Mouse (Mus musculus): Measurements from ENCODE around the gene Dennd4c. TPM values are rescaled to one million over a fixed set of nuclear protein-coding genes. Genes with fewer than 3 reads are reported as not detected.

Gene Dennd4c
- polyA plus RNA-seq, 1 experiment from 2014 or later = 5.8 TPM

DNA sequence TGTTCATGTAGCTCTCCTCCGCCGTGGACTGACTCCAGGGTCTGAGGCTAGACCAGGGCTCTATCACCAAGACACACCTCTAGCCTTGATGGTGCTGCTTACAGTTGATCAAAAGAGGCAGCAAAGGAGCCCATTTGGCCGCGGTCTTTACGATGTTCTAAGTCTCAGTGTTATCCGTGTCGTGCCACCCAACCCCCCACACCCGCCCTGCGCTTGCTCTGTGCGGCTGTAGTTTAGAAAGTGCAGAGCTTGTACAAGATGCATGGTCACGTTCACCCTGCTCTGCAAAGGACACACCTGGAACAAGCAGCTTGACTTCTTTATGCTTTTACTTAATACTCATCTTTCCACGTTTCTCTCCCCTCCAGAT lies 137.4 kb downstream of the Dennd4c start:
- no peaks in the 10 kb centered on the region for H3K36me3 ChIP-seq (ENCODE audit: control insufficient read depth, insufficient read depth, low read length)
- H3K4me1 ChIP-seq (replicated peaks; ENCODE audit: control insufficient read depth, insufficient read depth, low read length) = peaks cover 7% of the 10 kb centered on the region; the same call in 1 of the 2 replicates
- peak overlapping the region; percentile 85 for H3K4me2 ChIP-seq
- WGBS = 19% methylated on average over 12 of the region's 12 CpGs
- H3K27ac ChIP-seq (ENCODE audit: low read depth, low read length) = peak overlapping the region; percentile 45; the same call in 1 of the 2 replicates
- H3K9me3 ChIP-seq (ENCODE audit: control insufficient read depth, low read length) = no peaks in the 10 kb centered on the region
- peak overlapping the region; percentile 56 for H3K9ac ChIP-seq (ENCODE audit: low read depth, low read length)
- peak overlapping the region; percentile 50 for H3K4me3 ChIP-seq (ENCODE audit: low read depth, low read length)
- peak; percentile 59 for DNase-seq (ENCODE audit: low spot score)
- H3K27me3 ChIP-seq (replicated peaks; ENCODE audit: control insufficient read depth, insufficient read depth, low read length) = no peaks in the 10 kb centered on the region
- ATAC-seq (replicated peaks; ENCODE audit: low FRiP score) = peak; percentile 68

DNA sequence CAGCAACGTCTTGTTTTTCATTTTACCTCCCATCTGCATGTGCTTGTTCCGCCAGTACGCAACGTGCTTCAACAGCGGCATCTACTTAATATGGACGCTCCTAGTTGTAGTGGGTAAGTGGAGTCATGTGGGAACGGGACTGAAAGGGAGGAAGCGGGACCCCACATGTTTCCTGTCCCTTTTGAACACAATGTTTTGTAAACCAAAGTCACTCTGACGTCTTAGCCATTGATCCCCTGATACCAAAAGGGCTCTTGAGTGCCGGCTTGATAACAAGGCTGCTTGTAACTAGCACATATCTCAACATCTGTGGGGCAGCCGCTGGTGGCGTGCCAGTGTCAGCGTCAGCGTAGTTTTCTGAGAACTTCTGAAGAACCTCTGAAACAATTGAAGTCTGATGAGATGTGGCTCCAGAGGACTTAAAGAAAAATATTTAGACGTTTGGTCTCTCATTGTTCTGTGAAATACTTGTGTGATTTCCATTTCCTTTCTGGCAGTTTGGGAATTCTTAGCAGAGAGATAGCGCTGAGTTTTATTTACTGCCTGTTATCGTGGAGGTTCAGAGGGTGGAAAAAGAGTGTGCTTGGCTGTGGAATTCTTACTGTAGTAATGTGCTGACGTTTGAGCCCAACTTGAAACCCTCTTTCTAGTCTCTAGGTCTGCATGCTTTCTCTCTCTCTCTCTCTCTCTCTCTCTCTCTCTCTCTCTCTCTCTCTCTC lies 138.0 kb downstream of the Dennd4c start:
- Histone ChIP-seq H3K9ac (ENCODE audit: low read depth, low read length) (peak overlapping the region; percentile 56), H3K4me3 (ENCODE audit: low read depth, low read length) (peak overlapping the region; percentile 50)

DNA sequence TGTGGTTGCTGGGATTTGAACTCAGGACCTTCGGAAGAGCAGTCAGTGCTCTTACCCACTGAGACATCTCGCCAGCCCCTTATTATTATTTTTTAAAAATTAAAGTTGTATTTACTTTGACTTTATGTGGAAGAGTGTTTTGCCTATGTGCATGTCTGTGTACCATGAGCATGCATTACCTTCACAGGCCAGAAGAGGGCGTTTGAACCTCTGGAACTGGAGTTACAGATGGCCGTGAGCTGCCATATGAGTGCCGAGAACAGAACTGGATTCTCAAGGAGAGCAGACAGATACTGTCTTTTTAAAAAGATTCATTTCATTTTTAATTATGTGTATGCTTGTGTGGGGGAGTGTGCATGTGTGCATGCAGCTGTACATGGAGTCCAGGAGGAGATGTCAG lies 139.5 kb downstream of the Dennd4c start:
- Histone ChIP-seq H3K4me2 (no peak overlapping the region), H3K36me3 (ENCODE audit: control insufficient read depth, insufficient read depth, low read length) (no peaks in the 10 kb centered on the region), H3K9me3 (ENCODE audit: control insufficient read depth, low read length) (no peaks in the 10 kb centered on the region), H3K27ac (ENCODE audit: low read depth, low read length) (no peak overlapping the region), H3K27me3 (replicated peaks; ENCODE audit: control insufficient read depth, insufficient read depth, low read length) (no peaks in the 10 kb centered on the region), H3K4me1 (replicated peaks; ENCODE audit: control insufficient read depth, insufficient read depth, low read length) (peaks cover 7% of the 10 kb centered on the region; the same call in 1 of the 2 replicates), H3K4me3 (ENCODE audit: low read depth, low read length) (no peak overlapping the region), H3K9ac (ENCODE audit: low read depth, low read length) (no peak overlapping the region)
- WGBS = 68% methylated on average over 5 of the region's 5 CpGs
- DNase-seq (ENCODE audit: low spot score) (no peak), ATAC-seq (replicated peaks; ENCODE audit: low FRiP score) (no peak)

More for the DNA sequence above, 138.0 kb downstream of the Dennd4c start:
- Histone ChIP-seq H3K36me3 (ENCODE audit: control insufficient read depth, insufficient read depth, low read length) (no peaks in the 10 kb centered on the region), H3K27me3 (replicated peaks; ENCODE audit: control insufficient read depth, insufficient read depth, low read length) (no peaks in the 10 kb centered on the region), H3K4me2 (peak overlapping the region; percentile 85), H3K27ac (ENCODE audit: low read depth, low read length) (peak overlapping the region; percentile 45), H3K9me3 (ENCODE audit: control insufficient read depth, low read length) (no peaks in the 10 kb centered on the region), H3K4me1 (replicated peaks; ENCODE audit: control insufficient read depth, insufficient read depth, low read length) (peaks cover 7% of the 10 kb centered on the region; the same call in 1 of the 2 replicates)
- DNase-seq (ENCODE audit: low spot score) (peak; percentile 58), ATAC-seq (replicated peaks; ENCODE audit: low FRiP score) (peak; percentile 73)
- 8% methylated on average over 18 of the region's 18 CpGs for WGBS

DNA sequence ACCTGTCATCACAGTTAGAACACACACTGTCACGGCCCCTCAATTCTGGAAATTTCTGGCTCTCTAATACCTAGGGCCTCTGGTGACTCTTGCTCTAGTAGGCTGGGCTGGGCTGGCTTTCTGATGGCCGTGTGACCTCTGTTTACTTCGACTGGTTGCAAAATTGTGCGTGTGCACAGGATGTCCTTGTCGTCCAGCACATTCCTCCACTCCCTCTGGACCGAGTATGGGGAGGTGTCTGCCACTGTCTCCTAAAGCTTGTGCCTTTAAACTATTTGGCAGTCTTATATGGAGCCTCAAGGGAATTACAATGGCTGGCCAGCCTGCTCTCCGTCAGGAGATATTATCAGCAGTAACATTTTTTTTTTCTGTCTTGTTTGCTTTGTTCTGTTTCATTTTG lies 149.1 kb downstream of the Dennd4c start:
- no peak overlapping the region for H3K4me3 ChIP-seq (ENCODE audit: low read depth, low read length)
- no peaks in the 10 kb centered on the region for H3K9me3 ChIP-seq (ENCODE audit: control insufficient read depth, low read length)
- DNase-seq (ENCODE audit: low spot score) (no peak), ATAC-seq (replicated peaks; ENCODE audit: low FRiP score) (no peak)
- no peaks in the 10 kb centered on the region for H3K36me3 ChIP-seq (ENCODE audit: control insufficient read depth, insufficient read depth, low read length)
- H3K9ac ChIP-seq (ENCODE audit: low read depth, low read length) = no peak overlapping the region
- WGBS = 65% methylated on average over 7 of the region's 7 CpGs
- H3K27ac ChIP-seq (ENCODE audit: low read depth, low read length) = no peak overlapping the region
- H3K27me3 ChIP-seq (replicated peaks; ENCODE audit: control insufficient read depth, insufficient read depth, low read length) = no peaks in the 10 kb centered on the region
- no peak overlapping the region for H3K4me2 ChIP-seq
- H3K4me1 ChIP-seq (replicated peaks; ENCODE audit: control insufficient read depth, insufficient read depth, low read length) = peaks cover 6% of the 10 kb centered on the region; the same call in 1 of the 2 replicates

DNA sequence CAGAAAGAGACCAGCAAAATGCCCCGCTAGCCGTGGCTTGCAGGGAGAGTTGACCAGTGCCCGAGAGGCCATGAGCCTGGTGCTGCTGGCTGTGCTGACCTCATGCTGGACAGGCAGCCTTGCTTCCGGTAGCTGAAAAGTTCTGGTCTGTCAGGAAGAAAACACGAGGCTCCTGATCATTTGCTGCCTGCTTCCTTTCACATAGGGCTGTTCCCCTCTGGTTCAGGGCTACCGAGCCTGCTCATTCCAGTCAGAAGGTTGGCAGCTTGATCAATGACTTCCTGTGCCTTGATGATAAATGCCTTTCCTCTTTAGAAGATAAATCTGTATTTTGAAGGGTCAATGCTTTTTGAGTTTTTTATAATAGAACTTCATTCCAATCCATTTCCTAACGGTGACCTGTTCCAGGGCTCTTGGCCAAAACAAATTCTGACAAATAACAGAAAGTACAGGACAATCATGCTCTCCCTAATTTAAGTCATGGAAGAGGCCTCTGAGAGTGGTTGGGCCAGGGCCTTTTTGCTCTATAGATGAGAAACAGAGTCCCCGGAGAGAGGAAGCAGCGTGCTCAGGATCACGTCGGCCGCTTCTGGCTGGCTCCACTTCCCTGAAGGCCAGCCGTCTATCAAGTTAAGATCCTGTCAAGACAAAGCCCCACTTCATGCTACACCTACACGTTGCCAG lies 150.6 kb downstream of the Dennd4c start:
- no peak overlapping the region for H3K4me2 ChIP-seq
- H3K9me3 ChIP-seq (ENCODE audit: control insufficient read depth, low read length) = no peaks in the 10 kb centered on the region
- peaks cover 6% of the 10 kb centered on the region; the same call in 1 of the 2 replicates for H3K4me1 ChIP-seq (replicated peaks; ENCODE audit: control insufficient read depth, insufficient read depth, low read length)
- no peak overlapping the region for H3K9ac ChIP-seq (ENCODE audit: low read depth, low read length)
- no peaks in the 10 kb centered on the region for H3K36me3 ChIP-seq (ENCODE audit: control insufficient read depth, insufficient read depth, low read length)
- H3K4me3 ChIP-seq (ENCODE audit: low read depth, low read length) = no peak overlapping the region
- peak overlapping the region; percentile 8; the same call in 1 of the 2 replicates for H3K27ac ChIP-seq (ENCODE audit: low read depth, low read length)
- 31% methylated on average over 14 of the region's 14 CpGs for WGBS
- DNase-seq (ENCODE audit: low spot score) = no peak
- ATAC-seq (replicated peaks; ENCODE audit: low FRiP score) = peak; percentile 51; the same call in 1 of the 2 replicates
- no peaks in the 10 kb centered on the region for H3K27me3 ChIP-seq (replicated peaks; ENCODE audit: control insufficient read depth, insufficient read depth, low read length)

Other genes starting within 250 kb of the Dennd4c start
- not detected in 2 replicates for gene Saxo1, start 190.2 kb upstream of the Dennd4c start, polyA plus RNA-seq (2014; fragmentation: Nextera tagmentation; extraction: Ambion mirVana)
- 62.2 and 63.9 TPM in 2 replicates for gene Rraga, start 172.9 kb upstream of the Dennd4c start, polyA plus RNA-seq (2014; fragmentation: Nextera tagmentation; extraction: Ambion mirVana)
- gene Haus6, start 136.5 kb upstream of the Dennd4c start, polyA plus RNA-seq (2014; fragmentation: Nextera tagmentation; extraction: Ambion mirVana) = 27.8 and 30.6 TPM in 2 replicates
- 161 and 169 TPM in 2 replicates for gene Plin2, start 78.5 kb upstream of the Dennd4c start, polyA plus RNA-seq (2014; fragmentation: Nextera tagmentation; extraction: Ambion mirVana)
- 1,053 and 1,060 TPM in 2 replicates for gene Rps6, start 108.9 kb downstream of the Dennd4c start, polyA plus RNA-seq (2014; fragmentation: Nextera tagmentation; extraction: Ambion mirVana)
- gene Acer2, start 125.8 kb downstream of the Dennd4c start, polyA plus RNA-seq (2014; fragmentation: Nextera tagmentation; extraction: Ambion mirVana) = 16.3 and 19.4 TPM in 2 replicates

All from liver, embryonic 11.5 days (tissue).